In the genomic region with DNA sequence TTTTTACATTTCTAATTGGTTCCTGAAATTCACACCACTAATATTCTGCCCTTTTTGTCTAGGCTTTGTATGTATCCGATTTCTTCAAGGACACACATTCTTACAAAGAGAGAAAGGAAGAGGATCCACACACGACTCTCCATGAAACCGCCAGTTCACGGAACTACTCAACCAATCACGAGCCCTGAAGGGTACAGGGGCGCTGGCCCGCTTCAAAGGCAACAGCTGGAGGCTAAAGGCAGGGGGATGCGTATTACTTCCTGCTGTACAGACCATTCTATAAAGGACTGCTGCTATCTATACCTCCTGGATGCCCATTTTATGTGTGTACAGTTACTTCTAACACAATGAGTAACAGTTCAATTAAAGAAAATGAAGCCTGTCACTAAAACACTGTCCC, we compare ENCODE assay signal across 17 mouse cellular contexts.
"Had no signal": no experiment of that assay in that cellular context is flagged by ENCODE, and none has a peak within 500 bp of the region (broad histone marks: within the 10 kb centered on the region; RNA-seq: fewer than 3 reads in every experiment).

No protein-coding gene starts in this region.

- H3K4me1 ChIP-seq: neural tube, embryonic 12.5 days had no signal

- H3K9me3 ChIP-seq: lung, embryonic 15.5 days; megakaryocyte, embryonic 14.5 days; midbrain, embryonic 13.5 days; midbrain, embryonic 15.5 days; neural tube, embryonic 12.5 days; stomach, embryonic 15.5 days had no signal

- DNase-seq: lung, adult 2 months; lung, postnatal 14 days; lung, postnatal 36 days; right cerebral cortex, postnatal 14 days; thymus, adult 2 months; thymus, postnatal 25 days; thymus, postnatal 4 days had no signal

- ATAC-seq: lung, postnatal 0 days; midbrain, embryonic 13.5 days; midbrain, embryonic 15.5 days had no signal

- H3K4me2 ChIP-seq: lung, embryonic 15.5 days; midbrain, embryonic 11.5 days; midbrain, embryonic 13.5 days; midbrain, embryonic 15.5 days; neural tube, embryonic 12.5 days; stomach, embryonic 15.5 days had no signal

- H3K27ac ChIP-seq: lung, embryonic 15.5 days; macrophage; midbrain, embryonic 13.5 days; midbrain, embryonic 15.5 days; neural tube, embryonic 12.5 days; stomach, embryonic 15.5 days; stomach, postnatal 0 days had no signal

- H3K27me3 ChIP-seq: lung, embryonic 15.5 days; megakaryocyte, embryonic 14.5 days; midbrain, embryonic 13.5 days; midbrain, embryonic 15.5 days; neural tube, embryonic 12.5 days; stomach, embryonic 15.5 days had no signal

- H3K9ac ChIP-seq: lung, embryonic 15.5 days; midbrain, embryonic 13.5 days; midbrain, embryonic 15.5 days; neural tube, embryonic 12.5 days; stomach, embryonic 15.5 days had no signal

- H3K4me3 ChIP-seq: lung, embryonic 15.5 days; megakaryocyte, embryonic 14.5 days; midbrain, embryonic 13.5 days; midbrain, embryonic 15.5 days; neural tube, embryonic 12.5 days; stomach, embryonic 15.5 days had no signal
